Mouse (Mus musculus) lung, embryonic 16.5 days (tissue): ENCODE measurements at regions not wholly inside any gene's neighbourhood (a gene's known extent, or its start where the extent isn't known, plus 50 kb on each side); places are given as distances from the start of the nearest gene placed in this dataset.

Experiments
- ATAC-seq: fragments of 200-750 bp; cut with Nextera tagmentation; 2 replicates; pipeline ENCODE4 v1.8.0; 2017; ENCODE audit warnings: low read depth, mild to moderate bottlenecking, moderate library complexity
- H3K27ac ChIP-seq: fragments of 300-500 bp; sonication (generic); 2 replicates; pipeline ENCODE4 v1.5.1; 2014; ENCODE audit warnings: mild to moderate bottlenecking, control low read depth, low read length
- H3K27me3 ChIP-seq: fragments of 300-500 bp; sonication (generic); 2 replicates; pipeline ENCODE4 v1.6.1; 2014; ENCODE audit warnings: low read depth, low read length, mixed read lengths; ENCODE audit not compliant: control insufficient read depth, insufficient read depth
- H3K36me3 ChIP-seq: fragments of 300-500 bp; sonication (generic); 2 replicates; pipeline ENCODE4 v1.6.1; 2014; ENCODE audit warnings: low read length; ENCODE audit not compliant: control insufficient read depth, insufficient read depth
- H3K4me1 ChIP-seq: fragments of 300-500 bp; sonication (generic); replicated peaks from 2 replicates; pipeline ENCODE4 v1.6.1; 2014; ENCODE audit warnings: low read length, mixed read lengths; ENCODE audit not compliant: control insufficient read depth, insufficient read depth
- H3K4me2 ChIP-seq: fragments of 300-500 bp; sonication (generic); 2 replicates; pipeline ENCODE4 v1.6.1; 2014; ENCODE audit warnings: low read depth, low read length, control low read depth
- H3K4me3 ChIP-seq: fragments of 300-500 bp; sonication (generic); 2 replicates; pipeline ENCODE4 v1.5.1; 2014; ENCODE audit warnings: mild to moderate bottlenecking, low read length, control low read depth
- H3K9ac ChIP-seq: fragments of 300-500 bp; sonication (generic); 2 replicates; pipeline ENCODE4 v1.6.1; 2014; ENCODE audit warnings: low read length, control low read depth
- H3K9me3 ChIP-seq: fragments of 300-500 bp; sonication (generic); 2 replicates; pipeline ENCODE4 v1.6.1; 2016; ENCODE audit warnings: low read length; ENCODE audit not compliant: control insufficient read depth
- WGBS: fragments of 180-500 bp; shearing (Covaris S2); extraction: QIAGEN DNeasy Blood & Tissue Kit; methylation state at CpG from one replicate; pipeline ENCODE4 v1.1.7; 2014; 5-methylcytosine and 5-hydroxymethylcytosine counted together

GRCm38 (mm10) chr8:125619336-125619906 is 49.8 kb upstream of the Sipa1l2 start:
- peak overlapping the region; percentile 17 for H3K4me2 ChIP-seq
- H3K4me3 ChIP-seq: no peak overlapping the region
- peaks cover 32% of the 10 kb centered on the region for H3K4me1 ChIP-seq
- peak; percentile 55 for ATAC-seq
- H3K9ac ChIP-seq: no peak overlapping the region
- no peaks in the 10 kb centered on the region for H3K27me3 ChIP-seq
- peak overlapping the region; percentile 7 for H3K27ac ChIP-seq
- H3K9me3 ChIP-seq: no peaks in the 10 kb centered on the region
- WGBS: 33% methylated on average over 12 of the region's 12 CpGs
- H3K36me3 ChIP-seq: no peaks in the 10 kb centered on the region
